Mouse (Mus musculus) CH12.LX (cell line): ENCODE data around the gene Smarcc2. TPM values are rescaled to one million over a fixed set of nuclear protein-coding genes. Genes with fewer than 3 reads are reported as not detected.

Experiments
- DNase-seq: peaks from one replicate; pipeline ENCODE4 v3.0.0-alpha.2; 2013; ENCODE audit errors: extremely low read depth
- H3K27ac ChIP-seq: 2 replicates; pipeline ENCODE4 v1.5.1; 2012; ENCODE audit warnings: low read depth, mild to moderate bottlenecking, control low read depth, moderate library complexity; ENCODE audit not compliant: insufficient read depth
- H3K27me3 ChIP-seq: replicated peaks from 2 replicates; pipeline ENCODE3; 2012; ENCODE audit warnings: inconsistent platforms
- H3K36me3 ChIP-seq, 2 experiments: replicated peaks in 1 of 2; 2 replicates each; pipeline versions ENCODE3 to v1.6.1; 2012; ENCODE audit warnings: inconsistent platforms in 1 of 2, low read length in 1 of 2, mild to moderate bottlenecking in 1 of 2, mixed read lengths in 1 of 2, moderate library complexity in 1 of 2; ENCODE audit not compliant: control insufficient read depth in 1 of 2, insufficient read depth in 1 of 2
- H3K4me1 ChIP-seq, 2 experiments: 2 replicates each; pipeline ENCODE4 v1.6.1; 2012; ENCODE audit warnings: inconsistent platforms in 1 of 2, moderate library complexity in 1 of 2; ENCODE audit not compliant: insufficient read depth in 2 of 2, control insufficient read depth in 1 of 2
- H3K4me2 ChIP-seq: 2 replicates; pipeline ENCODE4 v1.6.1; 2012; ENCODE audit warnings: low read depth, mild to moderate bottlenecking, control low read depth; ENCODE audit not compliant: poor library complexity, insufficient read depth, severe bottlenecking
- H3K4me3 ChIP-seq, 3 experiments: fragments of 150-350 bp in 1 of 3; sonication (generic) in 1 of 3; replicated peaks in 1 of 3; 2 replicates each; pipeline versions ENCODE3 to v1.5.1; 2011 to 2012; ENCODE audit warnings: low read depth in 2 of 3, low read length in 2 of 3, mild to moderate bottlenecking in 2 of 3, moderate library complexity in 2 of 3, control low read depth in 1 of 3, improper control_type of control experiment in 1 of 3, inconsistent platforms in 1 of 3, mixed read lengths in 1 of 3; ENCODE audit not compliant: poor library complexity in 1 of 3
- H3K79me2 ChIP-seq: replicated peaks from 2 replicates; pipeline ENCODE4 v1.6.1; 2012; ENCODE audit warnings: mild to moderate bottlenecking, moderate library complexity; ENCODE audit not compliant: control insufficient read depth, poor library complexity, insufficient read depth, severe bottlenecking; ENCODE audit errors: extremely low read depth
- H3K9ac ChIP-seq: 2 replicates; pipeline ENCODE4 v1.6.1; 2012; ENCODE audit warnings: low read depth, mild to moderate bottlenecking, control low read depth, moderate library complexity; ENCODE audit not compliant: insufficient read depth
- H3K9me3 ChIP-seq: replicated peaks from 2 replicates; pipeline ENCODE3; 2012; ENCODE audit warnings: low read length, inconsistent platforms, mixed read lengths
- BHLHE40 ChIP-seq: IDR thresholded peaks from 2 replicates; pipeline ENCODE4 v1.6.1; 2011; ENCODE audit warnings: mild to moderate bottlenecking, low read depth, low read length, improper control_type of control experiment
- CHD1 ChIP-seq: IDR thresholded peaks from 2 replicates; pipeline ENCODE4 v1.6.1; 2012; ENCODE audit warnings: low read depth, low read length, improper control_type of control experiment, inconsistent platforms
- CHD2 ChIP-seq: IDR thresholded peaks from 2 replicates; pipeline ENCODE4 v1.6.1; 2011; ENCODE audit warnings: low read length, improper control_type of control experiment
- ELF1 ChIP-seq: IDR thresholded peaks from 2 replicates; pipeline ENCODE4 v1.6.1; 2014; ENCODE audit warnings: low read depth, mild to moderate bottlenecking, inconsistent platforms, low read length, improper control_type of control experiment
- EP300 ChIP-seq: IDR thresholded peaks from 2 replicates; pipeline ENCODE4 v1.6.1; 2011; ENCODE audit warnings: low read length, improper control_type of control experiment
- ETS1 ChIP-seq: conservative IDR thresholded peaks from 2 replicates; pipeline ENCODE4 v1.6.1; 2012; ENCODE audit warnings: low read depth, mild to moderate bottlenecking, inconsistent platforms, low read length, improper control_type of control experiment, moderate library complexity
- HCFC1 ChIP-seq: IDR thresholded peaks from 2 replicates; pipeline ENCODE4 v1.6.1; 2012; ENCODE audit warnings: low read depth, mild to moderate bottlenecking, inconsistent platforms, low read length, improper control_type of control experiment
- IRF4 ChIP-seq: IDR thresholded peaks from 2 replicates; pipeline ENCODE4 v1.6.1; 2014; ENCODE audit warnings: low read depth, mild to moderate bottlenecking, inconsistent platforms, low read length, improper control_type of control experiment
- JUN ChIP-seq: IDR thresholded peaks from 2 replicates; pipeline ENCODE4 v1.6.1; 2011; ENCODE audit warnings: low read depth, mild to moderate bottlenecking, low read length, improper control_type of control experiment, moderate library complexity; ENCODE audit not compliant: insufficient read depth
- KAT2A ChIP-seq: IDR thresholded peaks from 2 replicates; pipeline ENCODE4 v1.6.1; 2012; ENCODE audit warnings: low read length, improper control_type of control experiment, inconsistent platforms; ENCODE audit not compliant: insufficient replicate concordance
- MAX ChIP-seq: IDR thresholded peaks from 2 replicates; pipeline ENCODE4 v1.6.1; 2011; ENCODE audit warnings: low read length, improper control_type of control experiment
- MXI1 ChIP-seq: IDR thresholded peaks from 2 replicates; pipeline ENCODE4 v1.6.1; 2011; ENCODE audit warnings: mild to moderate bottlenecking, low read depth, low read length, improper control_type of control experiment
- NELFE ChIP-seq: IDR thresholded peaks from 2 replicates; pipeline ENCODE4 v1.6.1; 2011; ENCODE audit warnings: low read depth, low read length, improper control_type of control experiment
- PAX5 ChIP-seq: IDR thresholded peaks from 2 replicates; pipeline ENCODE4 v1.6.1; 2012; ENCODE audit warnings: low read length, inconsistent platforms, mixed read lengths
- RAD21 ChIP-seq: IDR thresholded peaks from 2 replicates; pipeline ENCODE4 v1.6.1; 2011; ENCODE audit warnings: low read depth, mild to moderate bottlenecking, low read length, improper control_type of control experiment, moderate library complexity
- RCOR1 ChIP-seq: conservative IDR thresholded peaks from 2 replicates; pipeline ENCODE4 v1.6.1; 2012; ENCODE audit warnings: low read depth, mild to moderate bottlenecking, inconsistent platforms, low read length, improper control_type of control experiment
- SIN3A ChIP-seq: IDR thresholded peaks from 2 replicates; pipeline ENCODE4 v1.6.1; 2012; ENCODE audit warnings: low read length, improper control_type of control experiment, inconsistent platforms
- SMC3 ChIP-seq: IDR thresholded peaks from 2 replicates; pipeline ENCODE4 v1.6.1; 2011; ENCODE audit warnings: low read depth, low read length, improper control_type of control experiment
- TBP ChIP-seq: conservative IDR thresholded peaks from 2 replicates; pipeline ENCODE4 v1.6.1; 2011; ENCODE audit warnings: low read depth, low read length, improper control_type of control experiment
- UBTF ChIP-seq: IDR thresholded peaks from 2 replicates; pipeline ENCODE4 v1.6.1; 2012; ENCODE audit warnings: low read depth, mild to moderate bottlenecking, inconsistent platforms, low read length, improper control_type of control experiment, moderate library complexity
- ZC3H11A ChIP-seq: IDR thresholded peaks from 2 replicates; pipeline ENCODE4 v1.6.1; 2012; ENCODE audit warnings: low read depth, mild to moderate bottlenecking, inconsistent platforms, low read length, improper control_type of control experiment
- ZKSCAN1 ChIP-seq: IDR thresholded peaks from 2 replicates; pipeline ENCODE4 v1.6.1; 2012; ENCODE audit warnings: low read depth, inconsistent platforms, low read length, improper control_type of control experiment, borderline replicate concordance
- dilution Hi-C: fragments of 300-500 bp; cut with MboI; formaldehyde crosslinking; loops from 2 replicates; pipeline ENCODE4 v1.14.3; 2020; ENCODE audit warnings: low sequenced_read_pairs; ENCODE audit not compliant: extremely low pct_unique_long_range_greater_than_20kb, extremely low pct_ligation_motif_present
- in situ Hi-C: fragments of 300-500 bp; cut with MboI; formaldehyde crosslinking; loops from 3 replicates; pipeline ENCODE4 v1.14.3; 2019; ENCODE audit warnings: low sequenced_read_pairs, low pct_ligation_motif_present, low pct_unique_long_range_greater_than_20kb, mixed read lengths
- polyA plus RNA-seq: library from polyadenylated mRNA; unstranded; fragments of >175 nt; gene quantifications from 2 replicates; pipeline ENCODE4 v1.2.1, GENCODE M21; 2012; ENCODE audit warnings: low read depth; ENCODE audit not compliant: insufficient read length
- total RNA-seq, 2 experiments: library from RNA; depleted of rRNA; stranded (reverse); fragments of 300-350 nt in 1 of 2; fragments of >200 nt in 1 of 2; gene quantifications; 2 replicates each; pipeline ENCODE4 v1.2.3; 2012 to 2014

The Smarcc2 gene
- total and polyA plus RNA-seq, 3 experiments, result 6.1 to 42.6 (median 24.8) TPM

DNA sequence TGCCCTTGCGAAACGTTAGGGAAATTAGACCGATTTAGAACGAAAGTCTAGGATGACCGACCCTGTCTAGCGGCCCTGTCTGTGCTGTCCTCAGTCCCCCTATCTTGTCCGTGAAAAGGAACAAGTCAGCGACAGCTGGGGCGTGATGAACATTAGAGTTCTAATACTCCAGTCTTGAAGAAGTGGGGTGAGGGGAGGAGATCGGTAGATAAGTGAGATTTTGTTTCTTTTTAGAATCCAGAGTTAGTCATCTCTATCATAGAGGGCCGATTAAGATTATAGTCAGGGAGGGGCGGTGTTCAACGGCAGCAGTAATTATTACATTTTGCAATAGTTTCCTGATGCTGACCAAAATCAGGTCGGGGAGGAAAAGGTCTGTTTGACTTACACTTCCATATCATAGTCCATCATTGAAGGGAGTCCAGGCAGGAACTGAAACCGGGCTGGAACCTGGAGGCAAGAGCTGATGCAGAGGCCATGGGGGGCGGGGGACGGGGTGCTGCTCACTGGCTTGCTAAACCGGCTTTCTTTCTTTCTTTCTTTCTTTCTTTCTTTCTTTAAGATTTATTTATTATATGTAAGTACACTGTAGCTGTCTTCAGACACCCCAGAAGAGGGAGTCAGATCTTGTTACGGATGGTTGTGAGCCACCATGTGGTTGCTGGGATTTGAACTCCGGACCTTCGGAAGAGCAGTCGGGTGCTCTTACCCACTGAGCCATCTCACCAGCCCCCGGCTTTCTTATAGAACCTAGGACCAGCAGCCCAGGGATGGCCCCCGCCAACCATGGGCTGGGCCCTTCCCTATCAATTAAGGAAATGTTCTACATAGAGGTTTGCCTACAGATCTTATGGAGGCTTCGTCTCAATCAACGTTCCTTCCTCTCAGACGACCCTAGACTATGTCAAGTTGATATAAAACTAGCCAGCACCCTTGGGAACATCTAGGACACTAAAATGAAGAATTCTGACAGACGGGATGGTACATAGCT, 67.6 kb downstream of the Smarcc2 start:
- peaks cover 10 to 13% of the 10 kb centered on the region in 2 experiments for H3K36me3 ChIP-seq
- peak; percentile 33 for DNase-seq
- H3K9me3 ChIP-seq, result no peaks in the 10 kb centered on the region
- peaks cover 0 to 21% of the 10 kb centered on the region in 2 experiments; a peak in 2 of 4 replicates for H3K4me1 ChIP-seq
- H3K27me3 ChIP-seq, result no peaks in the 10 kb centered on the region
- no peaks in the 10 kb centered on the region for H3K79me2 ChIP-seq
- peak overlapping the region; percentile 70 for H3K9ac ChIP-seq
- TF ChIP-seq MAX (no peak), JUN (no peak), PAX5 (no peak), RAD21 (no peak), CHD1 (0 out of 2 replicates have a peak, but pooled peaks have one; percentile 39), RCOR1 (no peak), MXI1 (no peak; the same call in 1 of the 2 replicates), SIN3A (no peak), ZKSCAN1 (no peak), UBTF (no peak), CHD2 (no peak), NELFE (no peak), IRF4 (peak; percentile 72), HCFC1 (no peak), ETS1 (0 out of 2 replicates have a peak, but pooled peaks have one; percentile 1), ZC3H11A (no peak), KAT2A (no peak), SMC3 (no peak), BHLHE40 (no peak), TBP (0 out of 2 replicates have a peak, but pooled peaks have one; percentile 1), EP300 (peak; percentile 46), ELF1 (no peak)
- TF ChIP-seq, all 38 proteins: peak for 5
- in situ Hi-C loops (no loop called here), dilution Hi-C loops (no loop called here)
- H3K27ac ChIP-seq, result peak overlapping the region; percentile 50
- H3K4me3 ChIP-seq, result peak overlapping the region; percentile 54 to 92 (median 86)
- peak overlapping the region; percentile 81 for H3K4me2 ChIP-seq
